Comparison of ENCODE assay signal across 8 mouse cellular contexts in genomic region chr10:22714520-22714919, GRCm38 (mm10). TPM values are rescaled to one million over a fixed set of nuclear protein-coding genes. Genes with fewer than 3 reads are reported as not detected.
A peak's percentile ranks its signal among the peaks of the same experiment; 100 is the strongest.
DNase-seq lines count a peak whose midpoint lies in the region; ATAC-seq and TF ChIP-seq lines count a peak whose summit lies in the region.

No protein-coding gene starts in this region.

- H3K9me3 ChIP-seq in hindbrain, embryonic 12.5 days (replicated peaks) = no peaks in the 10 kb centered on the region
- H3K9me3 ChIP-seq in limb, embryonic 11.5 days (ENCODE audit: control insufficient read depth, low read length) = no peaks in the 10 kb centered on the region

- no peak for TF ChIP-seq POLR2A in bone marrow macrophage, adult 2 months (IDR thresholded peaks at IDR 0.05; ENCODE audit: borderline replicate concordance, low read depth, low read length)

- ATAC-seq in erythroblast, adult 5-6 weeks (replicated peaks; ENCODE audit: low FRiP score, poor library complexity, severe bottlenecking) = peak; percentile 65; the same call in 1 of the 2 replicates
- ATAC-seq in hindbrain, embryonic 12.5 days (ENCODE audit: low FRiP score) = 0 out of 2 replicates have a peak, but pooled peaks have one; percentile 24
- ATAC-seq in limb, embryonic 11.5 days (ENCODE audit: insufficient number of reproducible peaks, low FRiP score, low TSS enrichment, low read depth) = no peak

- H3K27ac ChIP-seq in bone marrow macrophage, adult 2 months (ENCODE audit: insufficient read depth, low read depth, low read length) = no peak overlapping the region
- H3K27ac ChIP-seq in hindbrain, embryonic 12.5 days = no peak overlapping the region
- no peak overlapping the region for H3K27ac ChIP-seq in limb, embryonic 11.5 days (replicated peaks; ENCODE audit: low read depth, low read length)

- H3K27me3 ChIP-seq in hindbrain, embryonic 12.5 days = no peaks in the 10 kb centered on the region
- H3K27me3 ChIP-seq in limb, embryonic 11.5 days (ENCODE audit: control insufficient read depth, insufficient read depth, low read length) = no peaks in the 10 kb centered on the region

- no peak overlapping the region for H3K9ac ChIP-seq in hindbrain, embryonic 12.5 days
- no peak overlapping the region for H3K9ac ChIP-seq in limb, embryonic 11.5 days (ENCODE audit: low read length)

- 73% methylated on average over 4 of the region's 4 CpGs for WGBS in hindbrain, embryonic 12.5 days
- WGBS in limb, embryonic 11.5 days = 85% methylated on average over 4 of the region's 4 CpGs

- peak; percentile 51 for DNase-seq in urinary bladder, postnatal 14 days (ENCODE audit: low spot score)
- no peak for DNase-seq in urinary bladder, postnatal 4 days (ENCODE audit: low spot score in 2 of 2)
- DNase-seq in limb, embryonic 11.5 days (ENCODE audit: low spot score) = peak; percentile 53
- DNase-seq in neural tube, embryonic 10.5 days (ENCODE audit: extremely low spot score, low spot score) = peak; percentile 45
- DNase-seq in thymus, postnatal 4 days = peak; percentile 65

- H3K36me3 ChIP-seq in hindbrain, embryonic 12.5 days = peaks cover 8% of the 10 kb centered on the region
- peaks cover 2% of the 10 kb centered on the region; the same call in 1 of the 2 replicates for H3K36me3 ChIP-seq in limb, embryonic 11.5 days (ENCODE audit: control insufficient read depth, insufficient read depth, low read length)

- no peak overlapping the region for H3K4me2 ChIP-seq in hindbrain, embryonic 12.5 days (replicated peaks)
- H3K4me2 ChIP-seq in limb, embryonic 11.5 days (ENCODE audit: low read depth, severe bottlenecking) = no peak overlapping the region

- TF ChIP-seq CTCF in bone marrow macrophage, adult 2 months (IDR thresholded peaks at IDR 0.05; ENCODE audit: low read depth, low read length) = peak; percentile 73

- peaks cover 10% of the 10 kb centered on the region for H3K4me1 ChIP-seq in bone marrow macrophage, adult 2 months (ENCODE audit: control insufficient read depth, insufficient read depth, low read length)
- H3K4me1 ChIP-seq in hindbrain, embryonic 12.5 days = 0 out of 2 replicates have a peak, but pooled peaks cover 7% of the 10 kb centered on the region
- no peaks in the 10 kb centered on the region for H3K4me1 ChIP-seq in limb, embryonic 11.5 days (ENCODE audit: control insufficient read depth, insufficient read depth, low read length)

- no peak overlapping the region for H3K4me3 ChIP-seq in bone marrow macrophage, adult 2 months (ENCODE audit: insufficient read depth, low read length)
- H3K4me3 ChIP-seq in hindbrain, embryonic 12.5 days = no peak overlapping the region
- H3K4me3 ChIP-seq in limb, embryonic 11.5 days (ENCODE audit: low read depth, low read length) = no peak overlapping the region

RNA-seq across cellular contexts. Expression of gene Tbpl1, which starts 17.2 kb away (rescaled TPM):
- 39.2 and 44.5 TPM in 2 replicates for polyA plus RNA-seq in bone marrow macrophage, adult 2 months (2012; ENCODE audit: insufficient read depth, insufficient read length, missing spikeins)
- total RNA-seq in erythroblast, adult 5-6 weeks (2015; ENCODE audit: low replicate concordance) = 5.6 and 17.9 TPM in 2 replicates
- 14.4 and 21.3 TPM in 2 replicates for total RNA-seq in erythroblast, adult 5-6 weeks (2017; ENCODE audit: low replicate concordance)
- polyA plus RNA-seq in hindbrain, embryonic 12.5 days (2016; fragmentation: Nextera tagmentation; extraction: Ambion mirVana) = 113 TPM in 2 replicates
- polyA plus RNA-seq in limb, embryonic 11.5 days (2014; fragmentation: Nextera tagmentation; extraction: Ambion mirVana) = 88.7 and 91.3 TPM in 2 replicates

Comparison
In these comparisons a context has a peak if more than half of its experiments do, and no peak if none do; other contexts are left out.
1. DNase-seq: peak in urinary bladder, postnatal 14 days (single experiment), limb, embryonic 11.5 days (single experiment), neural tube, embryonic 10.5 days (single experiment) and thymus, postnatal 4 days (single experiment); none in urinary bladder, postnatal 4 days (0 of 2).